Mouse (Mus musculus) splenic B cell, adult 2 months (primary cell): ENCODE data around the gene Wfdc10.
A peak's percentile ranks its signal among the peaks of the same experiment; 100 is the strongest.
"Not testable (repeated sequence)": the region's sequence is repeated elsewhere in the genome, so short reads cannot be mapped to it uniquely, and the experiment has no call there.

ENCODE experiments used
- DNase-seq: peaks from one replicate; pipeline ENCODE4 v3.0.0-alpha.2; 2011; ENCODE audit warnings: low read depth, low spot score
- H3K27me3 ChIP-seq: 2 replicates; pipeline ENCODE4 v1.6.1; 2012; ENCODE audit warnings: mild to moderate bottlenecking, low read length, moderate library complexity, mixed read lengths; ENCODE audit not compliant: control insufficient read depth, poor library complexity, insufficient read depth, severe bottlenecking
- H3K36me3 ChIP-seq: 2 replicates; pipeline ENCODE4 v1.6.1; 2012; ENCODE audit warnings: mild to moderate bottlenecking, low read length, moderate library complexity, mixed read lengths; ENCODE audit not compliant: control insufficient read depth, poor library complexity, insufficient read depth, severe bottlenecking

Wfdc10 gene

DNA sequence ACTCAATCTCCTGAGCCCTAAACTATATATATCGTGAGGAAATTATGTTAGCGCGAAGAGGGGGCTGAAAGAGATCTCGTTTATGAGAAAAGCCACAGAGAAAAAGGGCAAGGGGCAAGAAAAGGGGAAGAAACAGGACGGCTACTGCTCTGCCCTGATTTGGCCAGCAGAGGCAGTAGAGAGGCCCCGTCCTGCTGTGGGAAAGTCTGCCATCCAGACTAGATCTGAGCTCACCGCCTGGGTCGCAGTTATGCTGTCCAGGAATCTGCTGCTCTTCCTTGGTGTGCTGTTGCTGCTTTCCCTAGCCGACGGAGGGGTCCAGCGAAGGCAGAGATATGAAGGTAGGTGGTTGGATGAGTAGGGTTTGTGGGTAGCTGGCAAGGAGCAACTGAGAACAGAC lies at the start of gene Wfdc10:
Gene Wfdc10 (plus strand): TSS at position 189 of the 400 bp plus-strand sequence.
- Histone ChIP-seq H3K36me3 (no peaks in the 10 kb centered on the region), H3K27me3 (no peaks in the 10 kb centered on the region)
- DNase-seq = peak; percentile 57

DNA sequence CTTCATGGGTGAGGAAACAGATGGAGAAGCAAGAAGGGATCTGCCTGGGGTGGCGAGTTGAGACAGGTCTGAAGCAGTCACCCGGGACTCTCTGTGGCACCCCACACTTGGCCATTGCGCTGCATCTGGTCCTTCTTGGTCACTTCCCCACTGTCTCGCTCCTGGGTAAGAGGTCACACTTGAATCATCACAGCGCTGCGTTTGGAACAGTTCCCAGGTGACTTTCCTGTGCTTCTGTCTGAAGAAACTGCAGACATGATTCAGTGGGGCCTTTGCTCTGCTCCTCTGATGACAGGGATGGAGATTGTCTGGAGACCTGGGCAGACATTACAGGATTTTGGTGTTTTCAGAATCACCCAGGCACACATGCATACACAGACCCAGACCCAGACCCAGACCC lies 47.1 kb upstream of the Wfdc10 start:
- no peaks in the 10 kb centered on the region for H3K27me3 ChIP-seq

DNA sequence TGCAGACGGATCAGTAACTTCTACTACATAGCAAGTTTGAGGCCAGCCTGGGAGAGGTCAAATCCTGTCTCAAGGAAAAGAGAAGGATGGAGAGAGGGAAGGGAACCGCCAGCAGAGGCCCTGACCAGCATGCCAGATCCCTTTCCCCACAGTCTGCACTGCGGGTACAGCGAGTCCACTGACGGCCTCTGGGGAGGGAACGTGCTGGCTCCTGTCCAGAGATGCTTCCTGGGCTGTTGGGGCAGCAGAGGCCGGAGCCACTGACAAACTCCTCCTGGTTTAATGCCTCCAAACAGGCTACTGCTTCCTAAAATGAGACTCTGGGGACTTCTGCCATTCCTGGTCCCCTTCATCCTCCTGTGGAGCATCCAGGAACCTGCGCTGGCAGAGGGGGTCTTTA lies 42.4 kb upstream of the Wfdc10 start, which contains the start of the genes Wfdc6b and Wfdc8:
Gene Wfdc6b (plus strand): TSS at position 52 of the 400 bp plus-strand sequence.
Gene Wfdc8 (minus strand): TSS at position 156 of the 400 bp plus-strand sequence.
- H3K36me3 ChIP-seq, H3K27me3 ChIP-seq: not testable (repeated sequence)

More for the DNA sequence above, 47.1 kb upstream of the Wfdc10 start:
- DNase-seq = no peak
- no peaks in the 10 kb centered on the region for H3K36me3 ChIP-seq

DNA sequence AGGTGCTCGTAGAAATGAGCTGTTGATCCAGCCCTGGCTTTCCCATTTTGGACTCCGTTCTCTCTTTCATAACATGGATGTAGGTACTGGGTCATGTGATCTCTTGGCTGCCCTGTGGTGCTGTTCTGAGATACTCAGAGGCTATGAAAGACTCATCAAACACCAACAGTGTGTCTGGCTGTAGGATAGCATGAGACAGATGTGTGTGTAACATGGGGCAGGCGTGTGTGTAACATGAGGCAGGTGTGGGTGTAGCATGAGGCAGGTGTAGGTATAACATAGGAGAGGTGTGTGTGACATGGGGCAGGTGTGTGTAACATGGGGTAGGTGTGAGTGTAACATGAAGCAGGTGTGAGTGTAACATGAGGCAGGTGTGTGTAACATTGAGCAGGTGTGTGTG lies 40.5 kb upstream of the Wfdc10 start:
- Histone ChIP-seq H3K27me3 (no peaks in the 10 kb centered on the region), H3K36me3 (no peaks in the 10 kb centered on the region)
- no peak for DNase-seq

More for the DNA sequence above, 42.4 kb upstream of the Wfdc10 start, which contains the start of the genes Wfdc6b and Wfdc8:
- not testable (repeated sequence) for DNase-seq

DNA sequence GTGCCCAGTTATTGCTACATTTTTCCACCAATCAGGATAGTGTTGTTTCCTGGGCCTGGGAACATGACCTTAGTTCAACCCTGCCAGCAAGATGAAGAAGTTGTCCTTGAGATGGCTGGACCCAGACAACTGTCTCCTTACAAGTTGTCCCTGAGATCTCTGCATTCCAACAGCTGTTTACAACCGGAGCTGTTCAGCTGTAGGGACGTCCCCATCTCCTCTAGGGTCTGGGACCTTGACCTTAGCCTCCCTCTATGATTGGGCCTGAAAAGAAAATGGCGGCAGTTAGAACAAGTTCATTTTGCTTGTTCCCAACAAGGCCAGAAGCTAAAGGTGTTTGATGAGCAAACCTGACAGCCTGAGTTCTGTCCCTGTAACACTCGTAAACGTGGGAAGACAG lies 36.8 kb upstream of the Wfdc10 start:
- no peak for DNase-seq
- Histone ChIP-seq H3K27me3 (no peaks in the 10 kb centered on the region), H3K36me3 (no peaks in the 10 kb centered on the region)

DNA sequence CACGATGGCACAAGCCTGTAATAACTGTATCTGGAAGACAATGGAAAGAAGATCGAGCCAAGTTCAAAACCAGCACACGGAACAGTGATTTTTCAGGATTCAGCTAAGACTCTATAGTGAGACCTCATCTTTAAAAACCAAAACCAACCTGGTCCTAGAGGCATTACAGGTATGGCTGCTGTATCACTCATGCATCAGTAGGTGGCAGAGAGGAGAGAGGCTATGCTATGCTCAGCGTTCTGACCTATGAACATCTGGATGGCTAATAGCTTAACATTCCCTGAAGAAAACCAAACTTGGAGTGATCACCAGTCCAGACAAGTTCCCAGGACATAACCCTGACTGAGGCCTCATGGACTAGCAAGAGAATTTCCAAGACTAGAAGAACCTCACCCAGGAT lies 34.1 kb upstream of the Wfdc10 start:
- no peaks in the 10 kb centered on the region for H3K36me3 ChIP-seq
- DNase-seq = no peak
- no peaks in the 10 kb centered on the region for H3K27me3 ChIP-seq

DNA sequence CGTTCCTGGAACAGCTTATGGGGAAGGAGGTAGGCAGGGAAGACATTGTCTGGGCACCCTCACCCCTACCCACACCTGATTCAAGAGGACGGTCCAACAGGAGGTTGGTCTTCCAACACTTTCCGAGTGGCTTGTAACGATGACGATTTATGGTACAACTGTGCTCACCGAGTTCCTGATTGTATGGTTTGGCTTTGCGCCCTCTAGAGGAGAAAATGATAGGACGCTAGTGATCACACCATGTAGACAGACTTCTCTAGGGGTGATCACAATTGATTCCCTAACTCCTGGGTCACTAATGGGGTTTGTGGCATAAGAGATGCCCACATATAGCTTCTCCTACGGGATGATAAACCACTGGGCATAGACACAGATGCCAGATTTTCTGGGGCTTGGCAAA lies 20.6 kb upstream of the Wfdc10 start:
- H3K27me3 ChIP-seq = no peaks in the 10 kb centered on the region
- no peak for DNase-seq

DNA sequence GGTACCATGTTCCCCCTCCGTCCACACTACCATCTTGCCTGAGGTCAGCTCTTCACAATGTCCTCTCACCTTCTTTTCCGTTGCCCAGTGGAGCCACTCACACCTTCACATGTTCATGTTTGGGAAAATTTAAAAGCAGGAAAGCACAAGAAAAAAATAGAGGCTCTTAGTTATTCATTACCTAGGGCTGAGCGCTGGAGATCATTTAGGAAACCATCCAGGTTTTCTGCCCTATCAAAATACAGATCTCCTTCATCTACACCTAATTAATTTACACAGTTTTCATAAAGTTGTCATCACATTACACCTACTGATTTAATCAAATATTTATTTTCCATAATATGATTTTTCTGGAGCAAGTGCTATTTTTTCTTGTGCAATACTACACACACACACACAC lies 17.1 kb upstream of the Wfdc10 start, which contains the start of gene Wfdc16:
Gene Wfdc16 (minus strand): TSS at position 101 of the 400 bp plus-strand sequence.
- Histone ChIP-seq H3K36me3 (no peaks in the 10 kb centered on the region), H3K27me3 (no peaks in the 10 kb centered on the region)
- no peak for DNase-seq

More for the DNA sequence above, 20.6 kb upstream of the Wfdc10 start:
- no peaks in the 10 kb centered on the region for H3K36me3 ChIP-seq

DNA sequence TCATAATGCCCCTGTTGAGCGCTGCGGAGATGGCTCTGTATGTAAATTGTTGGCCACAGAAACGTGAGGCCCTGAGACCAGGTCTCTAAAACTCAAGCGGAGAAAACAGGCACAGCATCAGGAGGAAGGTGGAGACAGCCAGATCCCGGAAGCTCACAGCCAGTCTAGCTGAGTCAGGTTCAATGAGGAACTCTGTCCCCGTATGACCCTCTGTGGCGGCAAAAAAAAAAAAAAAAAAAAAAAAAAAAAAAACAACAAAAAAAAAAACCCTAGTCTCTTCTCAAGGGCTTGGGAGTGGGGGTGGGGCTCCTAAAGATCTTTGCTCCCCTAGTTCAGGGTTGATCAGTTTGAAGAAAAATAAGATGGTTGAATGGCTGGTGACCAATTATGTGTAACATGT lies 14.7 kb upstream of the Wfdc10 start:
- Histone ChIP-seq H3K27me3 (no peaks in the 10 kb centered on the region), H3K36me3 (no peaks in the 10 kb centered on the region)
- peak; percentile 6 for DNase-seq

DNA sequence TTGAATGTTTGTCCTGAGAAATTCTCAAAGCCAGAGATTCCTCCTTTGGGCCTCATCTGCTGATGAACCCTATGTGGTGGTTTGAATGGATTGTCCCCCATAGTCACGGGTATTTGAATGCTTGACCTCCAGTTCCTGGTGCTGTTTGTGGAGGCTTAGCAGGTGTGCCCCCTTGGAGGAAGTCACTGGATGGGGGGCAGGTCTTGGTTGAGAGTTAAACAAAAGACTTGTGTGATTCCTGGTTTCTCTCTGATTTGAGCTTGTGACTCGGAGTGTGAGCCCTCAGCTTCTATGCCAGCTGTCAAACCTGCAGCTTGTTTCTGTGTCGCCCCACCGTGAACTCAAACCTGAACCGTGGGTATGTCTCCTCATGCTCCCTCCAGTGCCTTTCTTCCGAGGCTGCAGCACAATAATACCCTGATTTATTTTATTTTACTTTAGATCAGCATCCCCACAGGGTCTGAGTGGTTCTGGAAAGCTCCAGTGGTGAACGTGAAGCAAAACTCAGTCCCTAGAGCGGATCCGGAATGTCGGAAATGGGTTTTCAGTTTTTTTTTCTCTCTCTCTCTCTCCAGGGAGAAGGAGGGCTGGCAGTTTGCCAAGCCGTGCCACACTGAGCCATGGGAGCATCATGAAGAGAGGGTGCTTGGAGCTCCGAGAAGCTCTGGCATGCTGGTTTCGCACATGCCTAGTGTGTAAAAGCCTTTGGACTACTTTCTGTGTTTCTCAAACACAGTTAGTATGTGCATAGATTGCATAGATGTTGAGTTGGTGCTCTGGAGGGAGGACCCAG lies 13.8 kb upstream of the Wfdc10 start:
- Histone ChIP-seq H3K27me3 (no peaks in the 10 kb centered on the region), H3K36me3 (no peaks in the 10 kb centered on the region)
- DNase-seq = no peak

DNA sequence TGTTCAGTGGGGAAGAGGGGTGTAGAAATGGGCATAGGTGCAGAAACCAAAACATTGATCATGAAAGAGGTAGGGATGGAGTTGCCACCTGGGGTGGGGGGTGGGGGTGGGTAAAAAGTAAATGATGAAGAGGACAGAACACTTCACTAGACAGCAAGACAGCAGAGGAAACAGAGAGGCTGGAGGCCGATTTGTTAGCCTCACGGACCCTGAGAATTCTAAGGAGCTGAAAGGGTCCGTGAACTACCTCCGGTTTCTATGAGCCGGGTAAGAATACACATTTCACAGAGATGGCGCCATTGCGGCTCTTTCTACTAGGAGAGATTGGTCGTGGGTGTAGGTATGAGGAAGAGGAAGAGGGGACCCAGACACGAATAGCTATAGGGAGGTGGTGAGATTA lies 637 bp downstream of the Wfdc10 start, which contains the start of gene Wfdc9:
Gene Wfdc9 (minus strand): TSS at position 101 of the 400 bp plus-strand sequence.
- no peak for DNase-seq
- H3K27me3 ChIP-seq = no peaks in the 10 kb centered on the region
- no peaks in the 10 kb centered on the region for H3K36me3 ChIP-seq

DNA sequence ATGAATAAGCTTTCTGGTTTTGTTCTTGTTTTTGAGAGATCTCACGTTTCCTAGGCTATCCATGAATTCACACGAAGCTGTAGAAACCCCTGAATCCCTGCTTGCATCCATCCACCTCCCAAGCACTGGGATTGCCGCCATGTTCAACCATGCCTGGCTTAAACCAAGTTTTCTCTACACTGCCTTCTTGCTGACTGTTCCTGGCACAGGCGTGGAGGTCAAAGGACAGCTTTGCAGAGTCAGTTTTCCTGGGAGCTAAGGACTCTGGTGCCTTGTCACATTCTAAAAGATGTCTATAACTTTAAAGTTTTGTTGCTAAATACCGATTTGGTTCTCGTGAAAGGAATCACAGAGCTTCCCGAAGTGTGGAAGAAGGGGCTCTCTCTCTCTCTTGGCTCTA lies 9.0 kb downstream of the Wfdc10 start:
- Histone ChIP-seq H3K27me3 (no peaks in the 10 kb centered on the region), H3K36me3 (no peaks in the 10 kb centered on the region)
- no peak for DNase-seq

DNA sequence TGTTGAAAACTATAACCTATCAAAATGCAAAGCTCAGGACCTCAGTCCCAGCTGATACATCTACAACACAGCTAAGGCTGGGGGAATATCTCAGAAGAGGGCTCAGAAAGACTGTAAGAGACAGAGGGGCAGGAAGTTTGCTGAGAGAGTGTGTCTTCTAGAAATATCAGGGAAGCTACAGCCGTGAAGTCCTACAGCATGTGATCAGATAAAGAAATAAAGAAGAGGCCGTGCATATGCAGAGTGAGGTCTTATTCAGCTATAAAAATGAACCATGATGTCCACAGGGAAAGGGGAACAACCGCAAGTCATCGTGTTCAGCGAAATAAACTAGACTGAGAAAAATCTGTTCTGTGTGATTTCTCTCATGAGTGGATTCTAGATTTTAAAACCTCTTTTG lies 14.4 kb downstream of the Wfdc10 start:
- DNase-seq = no peak
- Histone ChIP-seq H3K36me3 (no peaks in the 10 kb centered on the region), H3K27me3 (no peaks in the 10 kb centered on the region)

DNA sequence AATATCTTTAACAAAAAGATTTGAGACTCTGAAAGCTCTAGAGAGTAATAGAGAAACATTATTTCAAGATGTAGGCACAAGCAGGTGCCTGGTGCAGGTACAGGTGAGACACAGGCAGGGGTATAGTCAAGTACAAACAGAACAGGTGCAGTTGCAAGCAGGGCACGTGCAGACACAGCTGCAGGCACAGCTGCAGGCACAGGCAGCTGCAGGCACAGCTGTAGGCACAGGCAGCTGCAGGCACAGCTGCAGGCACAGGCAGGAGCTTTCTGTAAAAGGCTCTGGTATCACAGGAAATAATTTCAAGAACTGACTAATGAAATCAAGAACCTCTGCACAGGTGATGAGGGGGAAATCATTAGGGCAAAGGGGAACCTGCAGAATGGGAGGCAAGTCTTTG lies 15.1 kb downstream of the Wfdc10 start:
- Histone ChIP-seq H3K27me3 (no peaks in the 10 kb centered on the region), H3K36me3 (no peaks in the 10 kb centered on the region)
- DNase-seq = no peak

DNA sequence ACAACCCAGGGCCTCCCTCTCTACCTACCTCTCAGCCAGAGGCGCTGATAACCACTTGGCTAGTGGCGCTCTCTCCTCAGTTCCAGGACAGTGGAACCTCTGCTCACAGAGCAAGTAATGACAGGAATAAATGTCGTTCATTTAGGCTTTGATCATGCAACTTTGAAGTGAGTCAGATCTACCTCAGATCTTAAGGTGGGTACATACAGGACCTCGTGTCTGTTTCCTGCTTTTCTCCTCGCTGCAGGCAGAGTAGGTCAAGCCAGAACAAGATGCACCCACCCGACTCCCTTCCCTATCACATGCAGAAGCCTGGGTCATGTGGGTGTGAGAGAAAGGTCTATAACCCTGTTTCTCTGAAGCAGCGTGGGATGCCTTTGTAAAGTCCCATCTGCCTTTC lies 18.1 kb downstream of the Wfdc10 start, which contains the start of gene Wfdc11:
Gene Wfdc11 (minus strand): TSS at position 101 of the 400 bp plus-strand sequence.
- H3K27me3 ChIP-seq = no peaks in the 10 kb centered on the region
- H3K36me3 ChIP-seq = no peaks in the 10 kb centered on the region

More for the DNA sequence above, 18.1 kb downstream of the Wfdc10 start, which contains the start of gene Wfdc11:
- DNase-seq = no peak
